Mouse (Mus musculus): ENCODE measurements around the gene Mrpl19. TPM values are rescaled to one million over a fixed set of nuclear protein-coding genes. Genes with fewer than 3 reads are reported as not detected.

Gene Mrpl19
- polyA plus RNA-seq, 1 experiment: 26.3 TPM

DNA sequence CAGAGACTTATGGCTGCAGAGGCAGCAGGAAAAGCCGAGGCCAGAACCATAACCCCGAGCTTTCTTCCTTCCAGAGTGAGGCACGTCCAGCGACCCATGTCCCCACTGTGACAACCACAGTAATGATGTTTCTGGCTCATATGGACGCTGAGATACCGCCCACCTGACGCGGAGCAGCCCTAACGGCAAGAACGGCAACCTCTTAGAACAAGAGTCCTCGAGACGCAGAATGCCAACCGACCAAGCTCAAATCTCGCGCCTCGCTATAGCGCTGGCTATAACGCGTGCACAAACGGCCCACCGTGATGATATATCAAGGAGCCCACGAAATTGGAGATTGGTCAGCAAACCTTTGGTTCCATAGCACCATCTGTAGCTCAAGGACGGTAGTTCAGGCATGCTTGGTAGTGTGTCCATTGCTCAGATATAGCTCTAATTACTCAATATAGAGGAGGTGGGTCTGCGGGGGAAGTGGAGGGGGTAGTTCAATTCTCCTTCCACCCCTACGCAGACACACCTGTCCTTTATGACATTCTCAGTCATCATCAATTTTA, 55.4 kb downstream of the Mrpl19 start:
- H3K9ac ChIP-seq (ENCODE audit: low read depth, poor library complexity, severe bottlenecking): no peak overlapping the region
- peak overlapping the region; percentile 35 for H3K4me3 ChIP-seq (ENCODE audit: low read depth, low read length)
- H3K27me3 ChIP-seq (ENCODE audit: control insufficient read depth, insufficient read depth, low read length, poor library complexity, severe bottlenecking): no peaks in the 10 kb centered on the region
- no peak overlapping the region for H3K27ac ChIP-seq (ENCODE audit: insufficient read depth, low read length)
- no peaks in the 10 kb centered on the region for H3K4me1 ChIP-seq (ENCODE audit: control insufficient read depth, insufficient read depth, low read length)
- no peak for TF ChIP-seq EP300 (IDR thresholded peaks at IDR 0.05; ENCODE audit: insufficient read depth, low read depth, low read length)
- no peak for TF ChIP-seq CTCF (IDR thresholded peaks at IDR 0.05; ENCODE audit: low read depth, low read length)
- no peaks in the 10 kb centered on the region for H3K36me3 ChIP-seq (ENCODE audit: control insufficient read depth, insufficient read depth, low read length, poor library complexity, severe bottlenecking)
- H3K9me3 ChIP-seq (replicated peaks; ENCODE audit: control insufficient read depth, insufficient read depth, low read length, poor library complexity, severe bottlenecking): no peaks in the 10 kb centered on the region

Other genes starting within 250 kb of the Mrpl19 start
- 27.8 and 31.6 TPM in 2 replicates for gene Gcfc2, start 42.3 kb downstream of the Mrpl19 start, polyA plus RNA-seq (2011; ENCODE audit: insufficient read depth, insufficient read length, low read depth, missing spikeins)
- 0.79 and 2.2 TPM in 2 replicates for gene Eva1a, start 75.1 kb upstream of the Mrpl19 start, polyA plus RNA-seq (2011; ENCODE audit: insufficient read depth, insufficient read length, low read depth, missing spikeins)